Mouse (Mus musculus): ENCODE measurements around the gene Hap1.
"Not testable (repeated sequence)": the region's sequence is repeated elsewhere in the genome, so short reads cannot be mapped to it uniquely, and the experiment has no call there.

Gene Hap1

GRCm38 (mm10) chr11:100389931-100390445 is 34.1 kb upstream of the Hap1 start:
- no peak for DNase-seq (ENCODE audit: low spot score)

DNA sequence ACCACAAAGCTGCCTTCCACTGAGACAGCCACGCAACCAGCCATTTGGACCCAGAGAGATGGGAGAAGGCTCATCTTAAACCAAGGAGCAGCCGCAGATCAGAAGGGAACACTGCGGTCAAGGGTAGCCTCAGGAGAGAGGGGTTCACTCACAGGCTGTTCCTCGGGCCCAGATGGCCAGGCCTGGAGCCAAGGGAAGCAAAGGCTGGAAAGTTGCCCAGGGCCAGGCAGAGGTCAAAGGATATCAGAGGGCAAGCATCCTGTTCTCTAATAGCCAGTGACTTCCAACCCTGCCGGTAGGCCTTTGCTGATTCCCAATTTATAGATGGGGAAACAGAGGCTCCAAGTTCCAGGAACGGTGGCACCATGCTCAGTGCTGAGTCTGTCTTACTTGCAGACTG is 32.7 kb upstream of the Hap1 start:
- no peak for DNase-seq (ENCODE audit: low spot score)

DNA sequence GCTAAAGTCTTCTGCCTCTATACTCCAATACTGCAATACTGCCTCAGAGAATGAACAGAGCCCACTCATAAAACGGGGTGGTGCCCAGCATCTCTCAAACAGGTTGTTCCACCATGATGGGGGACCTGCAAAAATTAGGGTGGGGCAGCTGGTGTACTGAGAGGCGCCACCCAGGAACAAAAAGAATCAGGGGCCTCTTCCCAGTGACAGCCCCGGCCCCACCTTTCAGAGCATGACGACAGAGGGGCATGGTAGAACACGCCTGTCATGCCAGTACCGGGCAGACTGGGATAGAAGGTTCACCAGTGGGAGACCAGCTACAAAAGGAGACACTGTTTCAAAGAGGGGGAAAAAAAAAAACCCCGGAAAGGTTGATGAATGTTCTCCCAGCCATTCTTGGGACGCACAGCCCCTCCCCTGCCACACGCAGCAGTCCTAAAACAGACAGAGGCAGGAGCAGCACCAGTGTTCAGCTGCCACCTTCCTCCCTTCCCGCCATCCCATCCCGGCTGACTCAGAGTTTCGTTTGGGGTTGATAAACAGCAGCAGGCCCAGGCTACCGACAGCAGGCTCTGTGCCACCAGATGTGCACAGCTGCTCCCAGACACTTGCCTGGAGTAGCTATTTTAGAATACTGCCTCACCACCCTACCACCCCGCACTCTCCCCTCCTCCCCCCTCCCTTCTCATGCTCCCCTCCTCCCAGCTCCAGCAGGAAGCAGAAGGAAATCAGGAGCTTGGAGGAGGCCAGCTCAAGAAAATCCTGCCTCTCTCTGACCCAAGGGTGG is 31.9 kb upstream of the Hap1 start:
- peak; percentile 56 for DNase-seq (ENCODE audit: low spot score)

DNA sequence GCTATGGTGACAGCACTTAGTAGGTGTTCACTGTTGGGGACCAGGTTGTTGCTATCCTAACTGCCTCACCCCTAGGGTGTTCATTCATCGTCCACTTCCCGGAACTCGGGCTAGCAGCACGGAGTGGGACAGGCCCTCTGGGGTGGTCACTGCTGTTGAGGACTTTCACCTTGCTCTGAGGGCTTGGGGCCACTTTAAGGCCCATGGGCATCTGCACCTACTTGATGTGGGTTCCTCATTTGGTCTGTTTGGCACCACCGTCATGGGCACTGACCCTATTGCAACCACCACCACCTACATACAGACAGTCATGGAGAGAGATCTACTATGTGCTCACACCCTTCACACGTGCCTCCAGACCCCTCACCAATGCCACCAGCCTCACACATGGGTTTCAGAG is 31.2 kb upstream of the Hap1 start:
- DNase-seq (ENCODE audit: low spot score): no peak

GRCm38 (mm10) chr11:100386586-100386985 is 30.7 kb upstream of the Hap1 start:
- no peak for DNase-seq (ENCODE audit: low spot score)

DNA sequence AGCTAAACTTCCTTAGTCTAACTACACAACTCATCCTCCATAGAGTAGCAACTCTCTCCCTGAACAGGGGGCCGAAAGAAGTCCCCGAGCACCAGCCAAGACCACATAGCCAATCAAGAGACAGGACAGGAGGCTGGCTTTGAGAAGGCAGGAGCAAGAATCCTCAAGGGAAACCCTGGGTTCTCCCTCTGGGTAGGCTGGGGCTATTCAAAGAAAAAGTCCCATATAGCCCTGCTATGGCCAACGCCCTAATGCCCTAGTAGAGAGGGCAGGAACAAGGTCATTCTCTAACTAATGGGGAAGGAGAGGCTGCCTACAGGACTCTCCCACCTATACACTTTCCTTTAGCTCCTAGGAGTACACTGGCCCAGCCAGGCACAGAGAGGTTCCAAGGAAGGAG is 29.1 kb upstream of the Hap1 start:
- no peak for DNase-seq (ENCODE audit: low spot score)

DNA sequence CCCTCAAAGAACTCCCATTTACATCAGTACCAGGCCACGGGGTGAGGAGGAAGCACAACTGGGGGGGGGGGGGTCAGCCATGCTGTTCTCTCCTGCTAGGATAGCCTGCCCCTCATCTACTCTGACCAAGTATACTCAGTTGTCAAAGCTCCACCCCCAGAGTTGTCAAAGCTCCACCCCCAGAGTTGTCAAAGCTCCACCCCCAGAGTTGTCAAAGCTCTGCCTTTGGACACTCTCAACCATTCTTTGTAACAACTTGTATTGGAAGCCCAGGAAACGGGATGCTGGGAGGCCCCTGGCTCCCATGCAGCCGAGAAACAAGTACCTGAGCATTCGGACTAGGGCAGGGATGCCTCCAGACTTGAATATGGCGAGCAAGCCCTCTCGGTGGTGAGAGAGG is 26.8 kb upstream of the Hap1 start:
- no peak for DNase-seq (ENCODE audit: low spot score)

- DNase-seq (ENCODE audit: low spot score): no peak
These were observed 23.4 kb upstream of the Hap1 start for GRCm38 (mm10) chr11:100379311-100379710.

DNA sequence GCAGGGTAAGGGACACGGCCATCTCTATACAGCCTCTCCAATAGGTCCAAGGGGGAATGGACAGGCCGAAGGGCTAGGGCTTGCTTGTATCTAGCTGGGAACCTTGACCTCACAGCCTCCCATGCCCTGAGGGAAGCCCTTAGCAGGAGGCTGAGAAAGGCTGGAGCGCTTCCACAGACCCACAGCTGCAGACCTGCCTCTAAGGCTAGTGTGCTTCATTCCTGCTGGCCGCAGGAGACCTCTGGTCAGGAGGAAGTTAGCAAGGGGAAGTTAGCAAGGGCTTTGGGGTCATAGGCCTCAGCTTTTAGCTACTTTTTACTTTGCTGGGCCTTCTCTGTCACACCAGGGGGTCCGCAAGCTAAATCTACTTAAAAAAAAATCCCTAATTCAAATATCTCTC is 22.5 kb upstream of the Hap1 start:
- no peak for DNase-seq (ENCODE audit: low spot score)

DNA sequence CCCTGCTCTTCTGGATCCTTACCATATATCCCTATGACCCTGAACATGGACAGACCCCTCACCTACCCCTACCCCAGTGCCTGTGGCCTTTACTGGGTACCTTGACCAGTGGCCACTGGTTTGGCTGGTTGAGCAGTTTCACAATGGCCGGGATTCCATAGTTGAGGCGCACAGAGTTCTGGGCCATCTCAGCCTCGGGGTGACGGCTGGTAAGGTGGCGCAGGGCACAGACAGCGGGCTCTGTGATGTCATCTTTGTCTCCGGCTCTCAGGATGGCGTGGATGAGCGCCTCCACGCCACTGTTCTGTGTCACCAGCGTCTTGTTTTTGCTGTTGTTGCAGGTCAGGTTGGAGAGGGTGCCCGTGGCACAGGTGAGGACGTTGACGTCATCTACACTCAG is 22.1 kb upstream of the Hap1 start:
- no peak for DNase-seq (ENCODE audit: low spot score)

GRCm38 (mm10) chr11:100376746-100377389 is 20.9 kb upstream of the Hap1 start:
- no peak for DNase-seq (ENCODE audit: low spot score)

- DNase-seq (ENCODE audit: low spot score): no peak
These were observed 20.1 kb upstream of the Hap1 start for GRCm38 (mm10) chr11:100376005-100376404.

DNA sequence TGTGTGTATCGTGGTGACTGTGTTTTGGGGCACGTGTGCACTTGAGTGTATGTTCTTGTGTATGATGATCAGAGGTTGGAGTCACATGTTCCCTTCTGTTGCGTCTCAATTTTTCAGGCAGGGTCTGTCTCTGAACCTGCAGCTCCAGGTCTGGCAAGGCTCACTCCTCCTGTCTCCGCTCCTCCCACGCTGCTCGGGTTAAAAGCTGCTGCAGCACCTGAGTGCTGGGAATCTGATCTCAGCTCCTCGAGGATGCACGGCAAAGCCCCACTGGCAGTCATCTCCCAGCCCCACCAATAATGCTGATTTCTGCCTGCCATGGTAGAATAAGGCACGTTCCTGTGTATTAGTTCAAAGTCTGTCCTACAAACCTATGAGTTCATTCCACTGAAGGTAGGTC is 19.2 kb upstream of the Hap1 start:
- no peak for DNase-seq (ENCODE audit: low spot score)

DNA sequence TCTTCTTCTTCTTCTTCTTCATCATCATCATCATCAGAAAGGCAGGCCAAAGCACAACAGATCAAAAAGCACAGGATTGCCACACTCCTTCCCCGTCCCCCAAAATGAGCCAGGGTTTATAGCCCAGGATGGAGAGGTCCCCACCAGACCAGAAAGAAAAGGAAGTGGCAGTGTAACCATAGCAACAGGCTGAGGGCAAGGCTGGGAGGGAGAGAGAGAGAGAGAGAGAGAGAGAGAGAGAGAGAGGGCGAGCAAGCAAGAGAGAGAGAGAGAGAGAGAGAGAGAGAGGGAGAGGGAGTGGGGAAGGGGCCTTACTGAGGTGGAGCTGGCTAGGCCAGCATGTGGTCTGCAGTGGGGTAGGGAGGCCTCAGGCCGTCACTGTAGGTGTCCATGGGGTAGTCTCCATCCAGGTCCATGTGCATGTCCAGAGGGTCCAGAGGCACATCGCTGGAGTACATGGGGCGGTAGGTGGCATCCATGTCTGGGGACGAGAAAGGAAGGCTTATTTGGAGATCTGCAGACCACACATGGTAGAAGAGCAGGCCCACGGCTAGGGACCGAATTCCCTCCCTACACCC is 16.1 kb upstream of the Hap1 start:
- no peak for DNase-seq (ENCODE audit: low spot score)

DNA sequence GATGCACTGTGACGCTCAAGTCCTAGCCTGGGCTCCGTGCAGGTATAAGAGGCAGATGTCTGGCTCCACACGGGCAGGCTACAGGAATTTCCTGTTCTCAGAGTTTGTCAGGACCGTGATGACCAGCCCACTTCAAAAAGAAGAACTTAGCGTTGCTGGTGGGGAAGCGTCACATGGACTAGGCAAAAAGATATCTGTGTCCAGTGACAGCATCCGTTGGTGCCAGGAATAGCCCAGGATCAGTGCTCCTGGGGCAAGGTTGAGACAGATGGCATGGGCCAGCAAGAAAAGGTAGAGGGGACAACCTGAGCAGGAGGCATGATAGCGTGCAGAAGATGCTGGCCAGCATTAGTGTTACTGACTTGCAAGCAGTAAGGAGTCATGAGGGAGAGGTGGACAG is 13.9 kb upstream of the Hap1 start:
- DNase-seq (ENCODE audit: low spot score): no peak

GRCm38 (mm10) chr11:100369145-100369544 is 13.2 kb upstream of the Hap1 start:
- no peak for DNase-seq (ENCODE audit: low spot score)

DNA sequence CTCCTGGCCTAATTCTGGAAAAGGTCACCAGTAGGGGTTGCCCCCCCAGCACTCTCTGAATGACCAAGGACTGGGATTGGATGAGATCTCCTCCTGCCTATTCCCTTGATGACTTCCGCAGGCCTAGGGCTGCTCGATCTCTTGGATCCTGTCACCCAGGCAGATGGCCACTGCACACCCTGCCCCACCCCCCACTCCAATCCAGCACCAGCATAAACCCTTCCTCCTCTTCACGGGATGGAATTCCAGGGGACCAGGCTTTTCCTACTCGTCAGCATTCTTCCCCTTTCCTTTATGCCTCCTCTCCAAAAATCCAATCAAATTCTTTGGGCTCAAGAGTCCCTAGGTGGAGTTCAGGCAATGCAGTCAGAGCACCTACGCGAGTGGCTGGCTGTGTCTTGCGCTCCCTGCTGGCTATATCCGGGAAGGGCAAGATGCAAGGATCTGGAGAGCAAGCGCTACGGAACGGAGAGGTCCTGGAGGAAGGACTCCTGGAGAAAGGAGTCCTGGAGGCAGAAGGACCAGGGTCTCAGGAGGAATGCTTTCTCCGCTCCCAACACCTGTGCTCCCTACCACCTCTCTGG is 7.1 kb upstream of the Hap1 start:
- no peak for DNase-seq (ENCODE audit: low spot score)

- DNase-seq (ENCODE audit: low spot score): no peak
These were observed 6.5 kb upstream of the Hap1 start for GRCm38 (mm10) chr11:100362209-100362978.

- DNase-seq (ENCODE audit: low spot score): not testable (repeated sequence)
These were observed 5.1 kb upstream of the Hap1 start for GRCm38 (mm10) chr11:100361059-100361458.

- DNase-seq (ENCODE audit: low spot score): no peak
These were observed 4.2 kb upstream of the Hap1 start for GRCm38 (mm10) chr11:100360175-100360574.

DNA sequence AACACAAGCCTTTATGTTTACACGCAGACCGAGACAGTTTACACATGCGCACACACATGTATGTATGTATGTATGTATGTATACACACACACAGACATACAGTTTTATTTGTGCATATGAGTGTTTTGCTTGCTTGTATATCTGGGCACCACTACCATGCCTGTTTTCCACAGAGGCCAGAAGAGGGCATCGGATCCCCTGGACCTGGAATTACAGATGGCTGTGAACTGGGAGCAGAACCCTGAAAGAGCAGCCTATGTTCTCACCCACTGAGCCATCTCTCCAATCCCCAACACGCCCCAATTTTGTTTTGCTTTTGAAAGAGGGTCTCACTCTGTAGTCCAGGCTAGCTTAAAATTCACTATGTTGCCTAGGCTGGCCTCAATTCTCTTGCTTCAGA is 1.5 kb upstream of the Hap1 start:
- DNase-seq (ENCODE audit: low spot score): no peak

DNA sequence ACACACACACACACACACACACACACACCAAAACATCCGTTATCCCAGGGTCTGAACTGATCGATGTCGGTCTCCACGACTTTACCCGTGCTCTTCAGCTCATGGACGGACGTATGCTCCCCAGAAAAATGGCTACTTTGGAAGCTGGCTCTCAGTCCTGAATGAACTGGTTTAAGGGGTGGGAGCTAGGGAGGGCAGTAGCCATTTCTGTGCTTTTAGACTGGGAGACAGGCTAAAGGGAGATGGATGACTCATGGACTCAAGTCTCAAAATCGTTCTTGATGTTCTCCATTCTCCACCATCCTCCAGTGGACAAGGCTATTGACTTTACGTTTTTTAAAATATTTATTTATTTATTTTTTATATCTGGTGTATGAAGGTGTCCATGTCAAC is 887 bp upstream of the Hap1 start:
- no peak for DNase-seq (ENCODE audit: low spot score)
